11 mouse cellular contexts compared by ENCODE assay signal in genomic region chr10:111558675-111559340, GRCm38 (mm10). TPM values are rescaled to one million over a fixed set of nuclear protein-coding genes. Genes with fewer than 3 reads are reported as not detected.
A peak's percentile ranks its signal among the peaks of the same experiment; 100 is the strongest.
DNase-seq lines count a peak whose midpoint lies in the region; ATAC-seq and TF ChIP-seq lines count a peak whose summit lies in the region.
"Had no signal": no experiment of that assay in that cellular context is flagged by ENCODE, and none has a peak within 500 bp of the region (broad histone marks: within the 10 kb centered on the region; RNA-seq: fewer than 3 reads in every experiment).

No protein-coding gene starts in this region.

- no peaks in the 10 kb centered on the region for H3K27me3 ChIP-seq in kidney, embryonic 14.5 days (ENCODE audit: control insufficient read depth, insufficient read depth, low read length)
- no peaks in the 10 kb centered on the region for H3K27me3 ChIP-seq in Patski
- no peaks in the 10 kb centered on the region for H3K27me3 ChIP-seq in heart, postnatal 0 days (ENCODE audit: control insufficient read depth, insufficient read depth, low read length)
- no peaks in the 10 kb centered on the region for H3K27me3 ChIP-seq in myocyte (ENCODE audit: control insufficient read depth, insufficient read depth, insufficient read length)

- no peaks in the 10 kb centered on the region for H3K36me3 ChIP-seq in kidney, embryonic 14.5 days (ENCODE audit: control insufficient read depth, insufficient read depth, low read length)
- no peaks in the 10 kb centered on the region for H3K36me3 ChIP-seq in heart, postnatal 0 days (replicated peaks; ENCODE audit: control insufficient read depth, insufficient read depth, low read length)
- H3K36me3 ChIP-seq in myocyte (ENCODE audit: control insufficient read depth, insufficient read depth) = no peaks in the 10 kb centered on the region

- peak; percentile 46; the same call in 1 of the 2 replicates for ATAC-seq in kidney, embryonic 14.5 days (ENCODE audit: low FRiP score, low TSS enrichment)
- peak; percentile 65 for ATAC-seq in Patski
- ATAC-seq in heart, postnatal 0 days (ENCODE audit: insufficient read depth, low read depth) = peak; percentile 81

- H3K9ac ChIP-seq in kidney, embryonic 14.5 days (ENCODE audit: low read depth, low read length) = no peak overlapping the region
- H3K9ac ChIP-seq in heart, postnatal 0 days (replicated peaks; ENCODE audit: low read depth, low read length) = no peak overlapping the region
- H3K9ac ChIP-seq: liver, embryonic 14.5 days had no signal

- no peak for TF ChIP-seq POLR2A in myocyte (IDR thresholded peaks at IDR 0.05; ENCODE audit: insufficient read length, low read depth)

- H3K4me3 ChIP-seq in kidney, embryonic 14.5 days (ENCODE audit: low read length) = no peak overlapping the region
- no peak overlapping the region for H3K4me3 ChIP-seq in heart, postnatal 0 days (ENCODE audit: low read depth, low read length)
- H3K4me3 ChIP-seq in myocyte = no peak overlapping the region

- H3K27ac ChIP-seq in kidney, embryonic 14.5 days (ENCODE audit: low read depth, low read length) = no peak overlapping the region
- peak overlapping the region; percentile 54 for H3K27ac ChIP-seq in heart, postnatal 0 days (ENCODE audit: low read depth)
- H3K27ac ChIP-seq: liver, embryonic 14.5 days had no signal

- CTCF ChIA-PET in Patski (lab: Charles Lee) = interaction anchor here (1.1 to 1.3 kb wide), 2 partner anchors 10 to 21 kb away, joined by 3 to 4 read pairs; no protein-coding TSS in a partner anchor

- POLR2A ChIA-PET in Patski (lab: Charles Lee) = interaction anchor here (1.1 kb wide), 1 partner anchor 16 kb away, joined by 3 read pairs; no protein-coding TSS in a partner anchor

- WGBS in kidney, embryonic 14.5 days = 26% methylated on average over 10 of the region's 10 CpGs
- WGBS in heart, postnatal 0 days = 22% methylated on average over 10 of the region's 10 CpGs

- no peak for TF ChIP-seq EP300 in heart, postnatal 0 days (IDR thresholded peaks at IDR 0.05; ENCODE audit: low read depth)

- TF ChIP-seq CTCF in Patski (IDR thresholded peaks at IDR 0.05) = no peak
- no peak for TF ChIP-seq CTCF in heart, postnatal 0 days (IDR thresholded peaks at IDR 0.05; ENCODE audit: low read depth)

- no peak overlapping the region for H3ac ChIP-seq in myocyte (ENCODE audit: control insufficient read depth, insufficient read length)

- in situ Hi-C loops in Patski (cut with MboI; ENCODE audit: low pct_unique_long_range_greater_than_20kb) = no loop called here

- DNase-seq in kidney, adult 18-20 months = no peak
- DNase-seq in Patski (ENCODE audit: low read depth, low spot score) = peak; percentile 70
- peak; percentile 38 for DNase-seq in heart, postnatal 0 days (ENCODE audit: low spot score)
- no peak for DNase-seq in Muller cell, postnatal 12 days (ENCODE audit: inconsistent ontology term)
- DNase-seq in cerebellum, adult 18-20 months = no peak
- no peak for DNase-seq in right cerebral cortex, adult 2 months (ENCODE audit: low spot score in 2 of 2)
- DNase-seq: embryo, embryonic 11 days; layer of hippocampus, postnatal 36 days had no signal

- H3K4me2 ChIP-seq in kidney, embryonic 14.5 days (replicated peaks; ENCODE audit: low read depth, low read length) = no peak overlapping the region; the same call in 1 of the 2 replicates
- H3K4me2 ChIP-seq in heart, postnatal 0 days (ENCODE audit: low read depth, low read length) = peak overlapping the region; percentile 33; the same call in 1 of the 2 replicates
- H3K4me2 ChIP-seq in myocyte (ENCODE audit: low read depth) = peak overlapping the region; percentile 54

- H3K9me3 ChIP-seq in kidney, embryonic 14.5 days (ENCODE audit: control insufficient read depth, low read length) = no peaks in the 10 kb centered on the region
- no peaks in the 10 kb centered on the region for H3K9me3 ChIP-seq in heart, postnatal 0 days (replicated peaks; ENCODE audit: control insufficient read depth, low read length)

- no peaks in the 10 kb centered on the region for H3K79me2 ChIP-seq in myocyte (ENCODE audit: control insufficient read depth, insufficient read depth)

- peaks cover 18% of the 10 kb centered on the region for H3K4me1 ChIP-seq in kidney, embryonic 14.5 days (ENCODE audit: control insufficient read depth, insufficient read depth, low read length)
- peaks cover 22% of the 10 kb centered on the region for H3K4me1 ChIP-seq in heart, postnatal 0 days (ENCODE audit: control insufficient read depth, insufficient read depth)

TF ChIP-seq in myocyte, 11 proteins besides CTCF, POLR2A, EP300 and RAD21:
- TF ChIP-seq MYOD1 (IDR thresholded peaks at IDR 0.05; ENCODE audit: control insufficient read depth in 1 of 3, insufficient read length in 2 of 3, low read depth in 2 of 3) = peak in 2 of 3 experiments; percentile 45 to 58
- no peak for TF ChIP-seq SRF (IDR thresholded peaks at IDR 0.05; ENCODE audit: control insufficient read depth, insufficient read length, low read depth)
- peak in 1 of 3 experiments; percentile 50 for TF ChIP-seq MYOG (IDR thresholded peaks at IDR 0.05; ENCODE audit: control insufficient read depth in 1 of 3, insufficient read depth in 1 of 3, insufficient read length in 2 of 3, low read depth in 2 of 3)
TF ChIP-seq in myocyte: peak in this region for 2.

RNA-seq across cellular contexts. Expression of gene Phlda1, which starts 52.7 kb away (rescaled TPM):
- 42.3 and 44.6 TPM in 2 replicates for polyA plus RNA-seq in kidney, embryonic 14.5 days (2014; fragmentation: Nextera tagmentation; extraction: Ambion mirVana)
- polyA plus RNA-seq in Patski (2021) (18.4 TPM), myocyte (2012; fragmentation: generic; extraction: Trizol) (56.1 TPM)
- total RNA-seq in heart, postnatal 0 days (2014; rRNA removed; ENCODE audit: low replicate concordance) = 3.0 and 15.5 TPM in 2 replicates
- polyA plus RNA-seq in heart, postnatal 0 days (2015; fragmentation: Nextera tagmentation; extraction: Ambion mirVana) = 26.3 and 27.2 TPM in 2 replicates

Comparison
In these comparisons a context has a peak if more than half of its experiments do, and no peak if none do; other contexts are left out.
1. DNase-seq: peak in Patski (single experiment) and heart, postnatal 0 days (single experiment); none in kidney, adult 18-20 months (single experiment), Muller cell, postnatal 12 days (single experiment), cerebellum, adult 18-20 months (0 of 2) and right cerebral cortex, adult 2 months (0 of 2).
2. Peak in every context shown above with its lines, with median percentiles within 50 percentile points of each other: ATAC-seq.